Mouse (Mus musculus) stomach, postnatal 0 days (tissue): ENCODE measurements at regions not wholly inside any gene's neighbourhood (a gene's known extent, or its start where the extent isn't known, plus 50 kb on each side); places are given as distances from the start of the nearest gene placed in this dataset.

Experiments used
- CTCF ChIP-seq: IDR thresholded peaks from 2 replicates; pipeline ENCODE4 v1.5.1; 2016; ENCODE audit warnings: antibody characterized with exemption, low read depth, mild to moderate bottlenecking, moderate library complexity
- EP300 ChIP-seq: optimal IDR thresholded peaks from 2 replicates; pipeline ENCODE3; 2016; ENCODE audit warnings: antibody characterized with exemption

DNA sequence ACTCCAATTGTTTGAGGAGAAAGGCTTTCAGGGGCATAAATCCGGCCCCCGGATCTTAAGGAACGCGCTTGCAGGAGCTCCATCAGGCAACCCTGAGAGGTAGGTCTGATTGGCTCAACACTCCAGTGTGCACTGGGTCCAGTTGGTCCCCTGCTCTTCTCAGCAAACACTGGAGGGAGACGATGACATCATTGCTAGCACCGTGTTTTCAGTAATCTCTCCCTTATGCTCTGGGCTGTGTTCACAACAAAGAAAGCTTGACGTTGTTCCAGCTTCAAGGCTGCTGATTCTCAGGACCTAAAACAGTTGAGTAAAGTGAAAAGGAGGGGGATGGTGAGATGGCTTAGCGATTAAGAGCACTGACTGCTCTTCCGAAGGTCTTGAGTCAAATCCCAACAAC, 97.0 kb upstream of the Cxadr start:
- no peak for TF ChIP-seq EP300
- TF ChIP-seq CTCF = no peak
